Mouse (Mus musculus): Measurements from ENCODE around the gene Deaf1. TPM values are rescaled to one million over a fixed set of nuclear protein-coding genes. Genes with fewer than 3 reads are reported as not detected.

The Deaf1 gene
- total and polyA plus RNA-seq, 3 experiments: 9.8 to 13.5 (median 10.8) TPM

GRCm38 (mm10) chr7:141356971-141357370 lies 29.5 kb upstream of the Deaf1 start:
- 72% methylated on average over 14 of the region's 14 CpGs for WGBS
- Histone ChIP-seq H3K27ac (no peak overlapping the region), H3K4me3 (no peak overlapping the region), H3K27me3 (ENCODE audit: control insufficient read depth, insufficient read depth, low read length) (peaks cover 2% of the 10 kb centered on the region), H3K4me1 (ENCODE audit: control insufficient read depth, insufficient read depth, low read length) (no peaks in the 10 kb centered on the region), H3K36me3 (ENCODE audit: control insufficient read depth, insufficient read depth, low read length) (no peaks in the 10 kb centered on the region), H3K79me2 (replicated peaks; ENCODE audit: control insufficient read depth, insufficient read depth, low read length) (no peaks in the 10 kb centered on the region), H3K9ac (ENCODE audit: low read depth, low read length) (no peak overlapping the region)
- DNase-seq: no peak
- TF ChIP-seq CTCF (IDR thresholded peaks at IDR 0.05) (no peak), EP300 (IDR thresholded peaks at IDR 0.05; ENCODE audit: insufficient read depth, low read depth, low read length) (no peak), POLR2A (IDR thresholded peaks at IDR 0.05; ENCODE audit: insufficient read depth, low read depth, low read length) (no peak)
- intact Hi-C loops (cut with DNase I): no loop called here

- no peak overlapping the region for H3K4me3 ChIP-seq
- H3K79me2 ChIP-seq (replicated peaks; ENCODE audit: control insufficient read depth, insufficient read depth, low read length): no peaks in the 10 kb centered on the region
- no peak overlapping the region for H3K27ac ChIP-seq
- H3K4me1 ChIP-seq (ENCODE audit: control insufficient read depth, insufficient read depth, low read length): no peaks in the 10 kb centered on the region
- H3K36me3 ChIP-seq (ENCODE audit: control insufficient read depth, insufficient read depth, low read length): no peaks in the 10 kb centered on the region
- H3K27me3 ChIP-seq (ENCODE audit: control insufficient read depth, insufficient read depth, low read length): peaks cover 2% of the 10 kb centered on the region
- H3K9ac ChIP-seq (ENCODE audit: low read depth, low read length): no peak overlapping the region
- no peak for DNase-seq
- WGBS: 57% methylated on average over 12 of the region's 12 CpGs
- intact Hi-C loops (cut with DNase I): no loop called here
- TF ChIP-seq EP300 (IDR thresholded peaks at IDR 0.05; ENCODE audit: insufficient read depth, low read depth, low read length): no peak
- TF ChIP-seq CTCF (IDR thresholded peaks at IDR 0.05): peak; percentile 31
These were observed 28.3 kb upstream of the Deaf1 start for GRCm38 (mm10) chr7:141355626-141356326.

GRCm38 (mm10) chr7:141355051-141355450 lies 27.6 kb upstream of the Deaf1 start:
- H3K4me1 ChIP-seq (ENCODE audit: control insufficient read depth, insufficient read depth, low read length): no peaks in the 10 kb centered on the region
- no peak overlapping the region for H3K4me3 ChIP-seq
- no peak overlapping the region for H3K9ac ChIP-seq (ENCODE audit: low read depth, low read length)
- DNase-seq: no peak
- H3K36me3 ChIP-seq (ENCODE audit: control insufficient read depth, insufficient read depth, low read length): no peaks in the 10 kb centered on the region
- H3K27ac ChIP-seq: no peak overlapping the region
- no peaks in the 10 kb centered on the region for H3K79me2 ChIP-seq (replicated peaks; ENCODE audit: control insufficient read depth, insufficient read depth, low read length)
- TF ChIP-seq POLR2A (IDR thresholded peaks at IDR 0.05; ENCODE audit: insufficient read depth, low read depth, low read length) (no peak), EP300 (IDR thresholded peaks at IDR 0.05; ENCODE audit: insufficient read depth, low read depth, low read length) (no peak), CTCF (IDR thresholded peaks at IDR 0.05) (no peak)
- intact Hi-C loops (cut with DNase I): no loop called here
- peaks cover 2% of the 10 kb centered on the region for H3K27me3 ChIP-seq (ENCODE audit: control insufficient read depth, insufficient read depth, low read length)
- 80% methylated on average over 8 of the region's 8 CpGs for WGBS

GRCm38 (mm10) chr7:141351061-141351460 lies 23.6 kb upstream of the Deaf1 start:
- Histone ChIP-seq H3K4me1 (ENCODE audit: control insufficient read depth, insufficient read depth, low read length) (no peaks in the 10 kb centered on the region), H3K9ac (ENCODE audit: low read depth, low read length) (no peak overlapping the region), H3K4me3 (no peak overlapping the region), H3K36me3 (ENCODE audit: control insufficient read depth, insufficient read depth, low read length) (no peaks in the 10 kb centered on the region), H3K79me2 (replicated peaks; ENCODE audit: control insufficient read depth, insufficient read depth, low read length) (no peaks in the 10 kb centered on the region), H3K27me3 (ENCODE audit: control insufficient read depth, insufficient read depth, low read length) (no peaks in the 10 kb centered on the region), H3K27ac (no peak overlapping the region)
- no peak for TF ChIP-seq EP300 (IDR thresholded peaks at IDR 0.05; ENCODE audit: insufficient read depth, low read depth, low read length)
- TF ChIP-seq POLR2A (IDR thresholded peaks at IDR 0.05; ENCODE audit: insufficient read depth, low read depth, low read length): no peak
- TF ChIP-seq CTCF (IDR thresholded peaks at IDR 0.05): no peak
- intact Hi-C loops (cut with DNase I): no loop called here
- 80% methylated on average over 6 of the region's 6 CpGs for WGBS
- DNase-seq: no peak

GRCm38 (mm10) chr7:141344787-141345186 lies 17.3 kb upstream of the Deaf1 start:
- H3K27ac ChIP-seq: no peak overlapping the region
- no peak overlapping the region for H3K9ac ChIP-seq (ENCODE audit: low read depth, low read length)
- H3K27me3 ChIP-seq (ENCODE audit: control insufficient read depth, insufficient read depth, low read length): no peaks in the 10 kb centered on the region
- H3K4me1 ChIP-seq (ENCODE audit: control insufficient read depth, insufficient read depth, low read length): no peaks in the 10 kb centered on the region
- TF ChIP-seq CTCF (IDR thresholded peaks at IDR 0.05) (no peak), EP300 (IDR thresholded peaks at IDR 0.05; ENCODE audit: insufficient read depth, low read depth, low read length) (no peak), POLR2A (IDR thresholded peaks at IDR 0.05; ENCODE audit: insufficient read depth, low read depth, low read length) (no peak)
- intact Hi-C loops (cut with DNase I): no loop called here
- H3K4me3 ChIP-seq: no peak overlapping the region
- 87% methylated on average over 5 of the region's 5 CpGs for WGBS
- no peaks in the 10 kb centered on the region for H3K79me2 ChIP-seq (replicated peaks; ENCODE audit: control insufficient read depth, insufficient read depth, low read length)
- H3K36me3 ChIP-seq (ENCODE audit: control insufficient read depth, insufficient read depth, low read length): no peaks in the 10 kb centered on the region
- no peak for DNase-seq

GRCm38 (mm10) chr7:141343696-141344095 lies 16.2 kb upstream of the Deaf1 start:
- no peaks in the 10 kb centered on the region for H3K27me3 ChIP-seq (ENCODE audit: control insufficient read depth, insufficient read depth, low read length)
- no peaks in the 10 kb centered on the region for H3K79me2 ChIP-seq (replicated peaks; ENCODE audit: control insufficient read depth, insufficient read depth, low read length)
- H3K9ac ChIP-seq (ENCODE audit: low read depth, low read length): no peak overlapping the region
- TF ChIP-seq EP300 (IDR thresholded peaks at IDR 0.05; ENCODE audit: insufficient read depth, low read depth, low read length) (no peak), CTCF (IDR thresholded peaks at IDR 0.05) (no peak), POLR2A (IDR thresholded peaks at IDR 0.05; ENCODE audit: insufficient read depth, low read depth, low read length) (no peak)
- no peak overlapping the region for H3K4me3 ChIP-seq
- 61% methylated on average over 7 of the region's 7 CpGs for WGBS
- DNase-seq: no peak
- intact Hi-C loops (cut with DNase I): no loop called here
- H3K36me3 ChIP-seq (ENCODE audit: control insufficient read depth, insufficient read depth, low read length): no peaks in the 10 kb centered on the region
- no peak overlapping the region for H3K27ac ChIP-seq
- no peaks in the 10 kb centered on the region for H3K4me1 ChIP-seq (ENCODE audit: control insufficient read depth, insufficient read depth, low read length)

Data from heart, adult 2 months (tissue).